Mouse (Mus musculus) heart, embryonic 14.5 days (tissue): ENCODE data around the gene Rab25. TPM values are rescaled to one million over a fixed set of nuclear protein-coding genes. Genes with fewer than 3 reads are reported as not detected.

ENCODE experiments used
- ATAC-seq: fragments of 200-750 bp; cut with Nextera tagmentation; 2 replicates; pipeline ENCODE4 v1.8.0; 2017; ENCODE audit warnings: low read depth, moderate TSS enrichment; ENCODE audit not compliant: insufficient number of reproducible peaks, insufficient read depth, low FRiP score
- H3K27ac ChIP-seq, 2 experiments: fragments of 200-500 bp in 1 of 2; fragments of 300-500 bp in 1 of 2; sonication (generic) in 1 of 2; replicated peaks in 1 of 2; 2 replicates each; pipeline ENCODE4 v1.5.1; 2012 to 2014; ENCODE audit warnings: low read depth in 2 of 2, low read length in 2 of 2, control low read depth in 1 of 2, mild to moderate bottlenecking in 1 of 2, mixed read lengths in 1 of 2; ENCODE audit not compliant: control insufficient read depth in 1 of 2, insufficient read depth in 1 of 2
- H3K27me3 ChIP-seq: fragments of 300-500 bp; sonication (generic); 2 replicates; pipeline ENCODE4 v1.6.1; 2014; ENCODE audit warnings: mild to moderate bottlenecking, low read length, control low read depth; ENCODE audit not compliant: control insufficient read depth, insufficient read depth
- H3K36me3 ChIP-seq: fragments of 300-500 bp; sonication (generic); 2 replicates; pipeline ENCODE4 v1.6.1; 2014; ENCODE audit warnings: mild to moderate bottlenecking, control low read depth, low read length, mixed read lengths; ENCODE audit not compliant: control insufficient read depth, insufficient read depth
- H3K4me1 ChIP-seq, 2 experiments: fragments of 200-500 bp in 1 of 2; fragments of 300-500 bp in 1 of 2; sonication (generic) in 1 of 2; 2 replicates each; pipeline ENCODE4 v1.6.1; 2012 to 2014; ENCODE audit warnings: low read length in 2 of 2, control low read depth in 1 of 2, mixed read lengths in 1 of 2; ENCODE audit not compliant: control insufficient read depth in 2 of 2, insufficient read depth in 2 of 2
- H3K4me2 ChIP-seq: fragments of 300-500 bp; sonication (generic); 2 replicates; pipeline ENCODE4 v1.6.1; 2014; ENCODE audit warnings: mild to moderate bottlenecking, low read length
- H3K4me3 ChIP-seq, 2 experiments: fragments of 200-500 bp in 1 of 2; fragments of 300-500 bp in 1 of 2; sonication (generic) in 1 of 2; 2 replicates each; pipeline ENCODE4 v1.5.1; 2012 to 2014; ENCODE audit warnings: low read length in 2 of 2, mild to moderate bottlenecking in 2 of 2, control low read depth in 1 of 2, low read depth in 1 of 2, moderate library complexity in 1 of 2; ENCODE audit not compliant: control insufficient read depth in 1 of 2, insufficient read depth in 1 of 2
- H3K9ac ChIP-seq: fragments of 300-500 bp; sonication (generic); 2 replicates; pipeline ENCODE4 v1.6.1; 2014; ENCODE audit warnings: mild to moderate bottlenecking, low read length
- H3K9me3 ChIP-seq: fragments of 300-500 bp; sonication (generic); 2 replicates; pipeline ENCODE4 v1.6.1; 2016; ENCODE audit warnings: low read length, control low read depth; ENCODE audit not compliant: control insufficient read depth
- WGBS: fragments of 180-500 bp; shearing (Covaris S2); extraction: QIAGEN DNeasy Blood & Tissue Kit; methylation state at CpG from one replicate; pipeline ENCODE4 v1.1.7; 2014; 5-methylcytosine and 5-hydroxymethylcytosine counted together
- polyA plus RNA-seq: library from polyadenylated mRNA; unstranded; fragments of >200 nt; fragmentation: Nextera tagmentation; extraction: Ambion mirVana; gene quantifications from 2 replicates; pipeline ENCODE4 v1.2.1, GENCODE M21; 2014

Gene Rab25
- polyA plus RNA-seq, 1 experiment from 2014 or later = 0.30 TPM

GRCm38 (mm10) chr3:88532689-88533511, 15.2 kb downstream of the Rab25 start:
- H3K4me2 ChIP-seq = peak overlapping the region; percentile 68
- WGBS = under 1% methylated on average over 38 of the region's 40 CpGs
- peaks cover 28% of the 10 kb centered on the region for H3K36me3 ChIP-seq
- 0 out of 2 replicates have a peak, but pooled peaks have one; percentile 6 for ATAC-seq
- peak overlapping the region; percentile 90 to 93 for H3K4me3 ChIP-seq
- H3K9me3 ChIP-seq = no peaks in the 10 kb centered on the region
- H3K9ac ChIP-seq = peak overlapping the region; percentile 95
- H3K27ac ChIP-seq = peak overlapping the region; percentile 87 to 88
- no peaks in the 10 kb centered on the region for H3K27me3 ChIP-seq
- peaks cover 47 to 64% of the 10 kb centered on the region in 2 experiments for H3K4me1 ChIP-seq

- Histone ChIP-seq H3K4me1 (peaks cover 53 to 66% of the 10 kb centered on the region in 2 experiments), H3K4me3 (peak within 1 kb of the TSS; percentile 90 to 93), H3K9ac (peak within 1 kb of the TSS; percentile 95), H3K27ac (peak within 1 kb of the TSS; percentile 87 to 92), H3K4me2 (peak within 1 kb of the TSS; percentile 68), H3K27me3 (no peaks in the 10 kb centered on the region), H3K36me3 (peaks cover 22% of the 10 kb centered on the region), H3K9me3 (no peaks in the 10 kb centered on the region)
- ATAC-seq = no peak
- 0% methylated on average over 19 of the region's 31 CpGs for WGBS
Observed at GRCm38 (mm10) chr3:88532299-88532674, 15.8 kb downstream of the Rab25 start, which contains the start of gene Mex3a. Gene Mex3a, plus strand, starts transcription at chr3:88532395.

- peak overlapping the region; percentile 68 for H3K4me2 ChIP-seq
- peaks cover 16% of the 10 kb centered on the region for H3K36me3 ChIP-seq
- ATAC-seq = peak; percentile 75
- H3K4me3 ChIP-seq = peak overlapping the region; percentile 90 to 93
- H3K27ac ChIP-seq = peak overlapping the region; percentile 87 to 92
- H3K9ac ChIP-seq = peak overlapping the region; percentile 95
- WGBS = under 1% methylated on average over 55 of the region's 63 CpGs
- H3K9me3 ChIP-seq = no peaks in the 10 kb centered on the region
- no peaks in the 10 kb centered on the region for H3K27me3 ChIP-seq
- peaks cover 49 to 63% of the 10 kb centered on the region in 2 experiments for H3K4me1 ChIP-seq
Observed at GRCm38 (mm10) chr3:88531348-88532298, 16.5 kb downstream of the Rab25 start.

GRCm38 (mm10) chr3:88530082-88530864, 17.8 kb downstream of the Rab25 start:
- Histone ChIP-seq H3K9ac (peak overlapping the region; percentile 95), H3K27me3 (no peaks in the 10 kb centered on the region), H3K9me3 (no peaks in the 10 kb centered on the region), H3K36me3 (0 out of 2 replicates have a peak, but pooled peaks cover 8% of the 10 kb centered on the region), H3K27ac (peak overlapping the region; percentile 63 to 87), H3K4me1 (peaks cover 39 to 59% of the 10 kb centered on the region in 2 experiments), H3K4me3 (peak overlapping the region; percentile 36 to 90), H3K4me2 (peak overlapping the region; percentile 68)
- no peak for ATAC-seq
- 28% methylated on average over 11 of the region's 11 CpGs for WGBS

- Histone ChIP-seq H3K36me3 (peaks cover 5% of the 10 kb centered on the region; the same call in 1 of the 2 replicates), H3K9ac (peak overlapping the region; percentile 95; the same call in 1 of the 2 replicates), H3K4me3 (no peak overlapping the region), H3K27me3 (no peaks in the 10 kb centered on the region), H3K27ac (peak overlapping the region; percentile 7 to 55), H3K9me3 (no peaks in the 10 kb centered on the region), H3K4me2 (peak overlapping the region; percentile 68), H3K4me1 (peaks cover 33 to 51% of the 10 kb centered on the region in 2 experiments)
- ATAC-seq = no peak
- WGBS = 33% methylated on average over 7 of the region's 7 CpGs
Observed at GRCm38 (mm10) chr3:88529204-88530000, 18.7 kb downstream of the Rab25 start.

- H3K9ac ChIP-seq = no peak overlapping the region
Observed at GRCm38 (mm10) chr3:88528646-88529045, 19.5 kb downstream of the Rab25 start.

More at GRCm38 (mm10) chr3:88528646-88529045, 19.5 kb downstream of the Rab25 start:
- H3K4me3 ChIP-seq = no peak overlapping the region
- H3K9me3 ChIP-seq = no peaks in the 10 kb centered on the region
- WGBS = 82% methylated on average over 11 of the region's 11 CpGs
- H3K27ac ChIP-seq = no peak overlapping the region
- no peak overlapping the region for H3K4me2 ChIP-seq
- no peak for ATAC-seq
- H3K27me3 ChIP-seq = no peaks in the 10 kb centered on the region
- H3K4me1 ChIP-seq = peaks cover 29 to 43% of the 10 kb centered on the region in 2 experiments
- H3K36me3 ChIP-seq = peaks cover 4% of the 10 kb centered on the region; the same call in 1 of the 2 replicates
